In genomic region chr9:100465988-100466387, GRCm38 (mm10) we compare ENCODE assay signal across 27 mouse cellular contexts. TPM values are rescaled to one million over a fixed set of nuclear protein-coding genes. Genes with fewer than 3 reads are reported as not detected.
DNase-seq lines count a peak whose midpoint lies in the region; ATAC-seq and TF ChIP-seq lines count a peak whose summit lies in the region.
"Had no signal": no experiment of that assay in that cellular context is flagged by ENCODE, and none has a peak within 500 bp of the region (broad histone marks: within the 10 kb centered on the region; RNA-seq: fewer than 3 reads in every experiment).

No protein-coding gene starts in this region.

- peak; percentile 31; the same call in 1 of the 2 replicates for ATAC-seq in cerebellum, adult (ENCODE audit: insufficient number of reproducible peaks, low FRiP score, low TSS enrichment)
- ATAC-seq: activated CD4-positive, CD25-positive, alpha-beta regulatory T cell, adult 4 months; hindbrain, postnatal 0 days; midbrain, embryonic 13.5 days had no signal

- H3K27ac ChIP-seq in layer of hippocampus, adult 2 months, result peak overlapping the region; percentile 61; the same call in 1 of the 2 replicates
- H3K27ac ChIP-seq: forebrain, embryonic 12.5 days; heart, embryonic 15.5 days; hindbrain, embryonic 12.5 days; hindbrain, postnatal 0 days; liver, embryonic 13.5 days; midbrain, embryonic 13.5 days; neural tube, embryonic 13.5 days had no signal

- no peak overlapping the region for H3K4me3 ChIP-seq in layer of hippocampus, adult 2 months
- H3K4me3 ChIP-seq: erythroblast, embryonic 14.5 days; forebrain, embryonic 12.5 days; heart, embryonic 15.5 days; hindbrain, embryonic 12.5 days; liver, embryonic 13.5 days; megakaryocyte, embryonic 14.5 days; midbrain, embryonic 13.5 days; neural tube, embryonic 13.5 days had no signal

- DNase-seq in cerebellum, postnatal 4 days (ENCODE audit: low spot score in 2 of 2), result no peak
- DNase-seq in layer of hippocampus, adult 2 months (ENCODE audit: low spot score in 2 of 2), result no peak
- no peak for DNase-seq in layer of hippocampus, postnatal 25 days (ENCODE audit: extremely low spot score in 1 of 2, low spot score in 1 of 2)
- peak; percentile 85 to 90 for DNase-seq in cerebellum, postnatal 10 days
- no peak for DNase-seq in kidney, postnatal 36 days
- no peak for DNase-seq in urinary bladder, postnatal 10 days (ENCODE audit: low spot score)
- DNase-seq in adrenal gland, postnatal 4 days (ENCODE audit: low spot score in 2 of 2), result no peak
- DNase-seq: adrenal gland, adult 2 months; adrenal gland, postnatal 36 days; gastrocnemius, postnatal 25 days; kidney, adult 9 months; kidney, postnatal 10 days; liver, embryonic 13.5 days; lung, postnatal 4 days; right cerebral cortex, postnatal 4 days; thymus, adult 2 months; thymus, postnatal 36 days had no signal

- TF ChIP-seq CTCF in layer of hippocampus, adult 2 months (conservative IDR thresholded peaks at IDR 0.05), result no peak

RNA-seq across cellular contexts. Expression of gene Il20rb, which starts 20.6 kb away (rescaled TPM):
- 1 to 10 TPM; 4.3 to 4.8 TPM for total RNA-seq in layer of hippocampus, adult 2 months (2021)
- total RNA-seq in layer of hippocampus, postnatal 25 days (2021), result 1 to 10 TPM; 3.8 to 4.1 TPM
- total RNA-seq in adrenal gland, postnatal 4 days (2021), result 1 to 10 TPM; 4.6 to 4.7 TPM

Comparison
In these comparisons a context has a peak if more than half of its experiments do, and no peak if none do; other contexts are left out.
1. DNase-seq: peak in cerebellum, postnatal 10 days (2 of 2); none in cerebellum, postnatal 4 days (0 of 2), layer of hippocampus, adult 2 months (0 of 2), layer of hippocampus, postnatal 25 days (0 of 2), kidney, postnatal 36 days (0 of 2), urinary bladder, postnatal 10 days (single experiment) and adrenal gland, postnatal 4 days (0 of 2).